Mouse (Mus musculus) erythroblast, embryonic 14.5 days (primary cell): ENCODE measurements around the gene Tsga10ip.

Experiments used
- GATA1 ChIP-seq: IDR thresholded peaks from 2 replicates; pipeline ENCODE4 v1.6.1; 2012; ENCODE audit warnings: low read length, inconsistent platforms, mixed read lengths
- TAL1 ChIP-seq: IDR thresholded peaks from 3 replicates; pipeline ENCODE4 v1.6.1; 2012; ENCODE audit warnings: low read length, inconsistent platforms, mixed read lengths

DNA sequence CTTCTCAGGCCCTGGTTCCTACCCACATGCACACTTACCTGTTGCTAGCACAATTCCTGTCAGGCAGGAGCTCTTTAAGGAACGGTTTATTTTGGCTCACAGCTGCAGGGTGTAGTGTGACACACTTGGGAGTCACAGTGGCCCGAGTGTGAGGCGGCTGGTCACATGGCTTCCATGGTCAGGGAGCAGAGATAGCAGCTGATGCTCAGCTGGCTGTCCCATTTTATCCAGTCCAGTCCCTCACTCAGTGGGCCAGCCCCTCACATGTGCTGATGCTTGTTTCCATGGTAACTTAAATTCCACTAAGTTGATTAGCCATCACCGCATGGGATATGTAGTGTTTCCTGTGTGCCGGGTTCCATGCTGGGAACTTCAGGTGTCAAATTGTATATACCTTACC is 9.6 kb upstream of the Tsga10ip start:
- TF ChIP-seq GATA1 (no peak), TAL1 (no peak)
